Mouse (Mus musculus) liver, adult 2 months (tissue): ENCODE measurements around the gene Mroh3. TPM values are rescaled to one million over a fixed set of nuclear protein-coding genes. Genes with fewer than 3 reads are reported as not detected.

Experiments
- DNase-seq: peaks from one replicate; pipeline ENCODE4 v3.0.0-alpha.2; 2011; ENCODE audit warnings: low read depth, low spot score; ENCODE audit errors: extremely low read depth
- H3K27ac ChIP-seq: fragments of 200-500 bp; replicated peaks from 2 replicates; pipeline ENCODE4 v1.5.1; 2012; ENCODE audit warnings: low read depth, mild to moderate bottlenecking, control low read depth, inconsistent platforms, low read length; ENCODE audit not compliant: insufficient read depth
- H3K27me3 ChIP-seq: fragments of 200-500 bp; 2 replicates; pipeline ENCODE4 v1.6.1; 2012; ENCODE audit warnings: mild to moderate bottlenecking, moderate library complexity, low read length, inconsistent platforms; ENCODE audit not compliant: control insufficient read depth, insufficient read depth
- H3K36me3 ChIP-seq: fragments of 200-500 bp; 2 replicates; pipeline ENCODE4 v1.6.1; 2012; ENCODE audit warnings: low read length, inconsistent platforms; ENCODE audit not compliant: control insufficient read depth, insufficient read depth
- H3K4me1 ChIP-seq: fragments of 200-500 bp; 2 replicates; pipeline ENCODE4 v1.6.1; 2011; ENCODE audit warnings: low read length; ENCODE audit not compliant: control insufficient read depth, insufficient read depth
- H3K4me3 ChIP-seq: fragments of 200-500 bp; 2 replicates; pipeline ENCODE4 v1.5.1; 2011; ENCODE audit warnings: low read depth, mild to moderate bottlenecking, control low read depth, low read length, moderate library complexity; ENCODE audit not compliant: insufficient read depth
- H3K79me2 ChIP-seq: fragments of 200-500 bp; 2 replicates; pipeline ENCODE4 v1.6.1; 2012; ENCODE audit warnings: inconsistent platforms, mild to moderate bottlenecking, low read length, moderate library complexity; ENCODE audit not compliant: control insufficient read depth, insufficient read depth
- H3K9ac ChIP-seq: fragments of 200-500 bp; 2 replicates; pipeline ENCODE4 v1.6.1; 2012; ENCODE audit warnings: low read depth, mild to moderate bottlenecking, control low read depth, inconsistent platforms, low read length
- CTCF ChIP-seq: fragments of 200-500 bp; IDR thresholded peaks from 2 replicates; pipeline ENCODE4 v1.5.1; 2011; ENCODE audit warnings: low read depth, low read length, control low read depth
- POLR2A ChIP-seq: fragments of 200-500 bp; IDR thresholded peaks from 2 replicates; pipeline ENCODE4 v1.6.1; 2011; ENCODE audit warnings: low read length, control low read depth; ENCODE audit not compliant: insufficient read depth; ENCODE audit errors: extremely low read depth
- WGBS: fragments of 180-500 bp; shearing (Covaris S2); methylation state at CpG from one replicate; pipeline ENCODE4 v1.1.7; 2018; 5-methylcytosine and 5-hydroxymethylcytosine counted together
- polyA plus RNA-seq: library from polyadenylated mRNA; depleted of rRNA; stranded (reverse); fragments of >200 nt; gene quantifications from 2 replicates; pipeline ENCODE4 v1.2.3, GENCODE M21; 2012
- total RNA-seq: library from RNA; depleted of rRNA; stranded (reverse); fragments of >200 nt; gene quantifications from 2 replicates; pipeline ENCODE4 v1.2.3, GENCODE M21; 2014

The Mroh3 gene
- total and polyA plus RNA-seq, 2 experiments: not detected

DNA sequence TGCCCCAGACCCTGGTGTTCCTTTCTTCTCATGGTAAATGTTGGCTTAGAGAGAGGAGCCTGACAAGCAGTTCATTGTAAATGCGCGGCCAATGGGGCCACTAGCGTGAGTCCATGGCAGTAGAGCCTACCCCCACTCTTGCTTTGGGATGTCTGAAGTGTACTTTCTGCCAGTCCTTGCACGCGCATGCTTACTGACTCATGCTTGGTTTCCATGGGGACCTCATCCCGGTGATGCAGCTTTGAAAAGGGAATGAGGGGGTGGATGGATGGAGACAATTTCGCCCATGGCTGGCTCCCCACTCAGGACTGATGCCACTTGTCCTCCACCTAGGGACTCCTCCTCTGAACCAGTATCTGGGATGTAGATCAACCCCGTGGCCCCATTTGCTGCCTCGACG lies 69.1 kb downstream of the Mroh3 start:
- no peak for DNase-seq
- Histone ChIP-seq H3K79me2 (no peaks in the 10 kb centered on the region), H3K27me3 (no peaks in the 10 kb centered on the region), H3K36me3 (no peaks in the 10 kb centered on the region), H3K9ac (no peak overlapping the region), H3K27ac (no peak overlapping the region), H3K4me1 (peaks cover under 1% of the 10 kb centered on the region; the same call in 1 of the 2 replicates), H3K4me3 (no peak overlapping the region)
- TF ChIP-seq CTCF: no peak
- TF ChIP-seq POLR2A: no peak
- 94% methylated on average over 10 of the region's 10 CpGs for WGBS

DNA sequence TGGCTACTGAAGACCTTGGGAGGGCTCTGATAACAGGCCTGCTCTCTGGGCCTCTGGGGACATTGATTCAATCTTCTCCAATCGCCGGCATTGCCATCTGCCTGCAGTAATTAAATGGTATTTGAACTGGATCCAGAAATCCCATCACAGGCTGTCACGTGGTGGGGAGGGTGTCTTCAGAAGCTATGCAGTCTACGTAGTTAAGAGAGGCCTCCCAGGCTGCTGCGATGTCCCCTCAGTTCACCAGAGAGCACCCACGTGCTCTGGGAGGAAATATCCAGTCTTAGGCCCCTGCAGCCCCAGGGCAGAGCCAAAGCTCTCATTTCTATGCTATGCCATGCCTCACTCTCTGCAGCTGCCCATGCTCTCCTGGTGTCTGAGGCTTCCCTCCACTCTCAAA lies 70.3 kb downstream of the Mroh3 start:
- 78% methylated on average over 6 of the region's 6 CpGs for WGBS
- Histone ChIP-seq H3K36me3 (no peaks in the 10 kb centered on the region), H3K9ac (no peak overlapping the region)

DNA sequence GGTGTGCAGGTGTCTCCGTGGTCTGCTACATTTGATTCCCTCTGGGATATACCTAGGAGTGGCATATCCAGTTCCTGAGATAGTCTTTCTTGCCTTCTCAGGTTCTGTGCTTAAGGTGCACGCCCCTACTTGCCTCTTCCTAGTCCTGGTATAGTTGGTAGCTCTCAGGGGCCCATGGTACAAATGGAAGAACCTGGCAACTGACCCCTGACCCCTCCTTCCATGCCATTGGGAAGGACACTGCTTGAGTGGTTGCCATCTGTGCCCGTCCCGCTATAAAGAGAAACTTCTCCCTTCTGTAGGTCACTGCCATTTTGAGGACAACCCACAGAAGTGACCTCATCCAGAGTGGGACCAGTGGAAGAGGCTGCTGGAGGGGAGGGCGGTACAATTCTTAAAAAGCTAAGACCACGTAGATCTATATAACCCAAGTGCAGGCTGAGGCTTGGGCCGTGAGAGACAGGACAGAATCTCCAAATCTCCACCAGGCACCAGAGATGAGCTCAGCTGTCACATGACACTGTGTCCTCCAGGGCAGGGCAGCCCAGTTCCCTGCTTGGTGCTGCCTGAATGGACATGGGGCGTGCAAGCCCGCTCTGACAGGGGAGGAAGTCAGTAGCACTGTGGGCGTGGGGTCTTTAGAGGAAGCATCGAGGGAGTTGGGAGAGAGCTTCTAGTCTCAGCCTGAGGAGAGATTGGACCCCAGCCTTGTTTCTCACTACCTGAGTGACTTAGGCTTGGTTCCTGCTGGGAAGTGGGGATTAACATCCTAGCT lies 71.3 kb downstream of the Mroh3 start:
- H3K36me3 ChIP-seq: no peaks in the 10 kb centered on the region
- WGBS: 93% methylated on average over 11 of the region's 11 CpGs
- H3K4me3 ChIP-seq: no peak overlapping the region
- H3K27ac ChIP-seq: peak overlapping the region; percentile 39
- TF ChIP-seq CTCF (no peak), POLR2A (no peak)
- peak; percentile 39 for DNase-seq
- no peak overlapping the region for H3K9ac ChIP-seq
- peaks cover 10% of the 10 kb centered on the region for H3K4me1 ChIP-seq
- H3K79me2 ChIP-seq: no peaks in the 10 kb centered on the region
- H3K27me3 ChIP-seq: no peaks in the 10 kb centered on the region

More for the DNA sequence above, 70.3 kb downstream of the Mroh3 start:
- Histone ChIP-seq H3K27ac (peak overlapping the region; percentile 39), H3K4me3 (no peak overlapping the region), H3K4me1 (peaks cover 4% of the 10 kb centered on the region), H3K27me3 (no peaks in the 10 kb centered on the region), H3K79me2 (no peaks in the 10 kb centered on the region)
- DNase-seq: peak; percentile 28
- TF ChIP-seq CTCF (no peak), POLR2A (no peak)

DNA sequence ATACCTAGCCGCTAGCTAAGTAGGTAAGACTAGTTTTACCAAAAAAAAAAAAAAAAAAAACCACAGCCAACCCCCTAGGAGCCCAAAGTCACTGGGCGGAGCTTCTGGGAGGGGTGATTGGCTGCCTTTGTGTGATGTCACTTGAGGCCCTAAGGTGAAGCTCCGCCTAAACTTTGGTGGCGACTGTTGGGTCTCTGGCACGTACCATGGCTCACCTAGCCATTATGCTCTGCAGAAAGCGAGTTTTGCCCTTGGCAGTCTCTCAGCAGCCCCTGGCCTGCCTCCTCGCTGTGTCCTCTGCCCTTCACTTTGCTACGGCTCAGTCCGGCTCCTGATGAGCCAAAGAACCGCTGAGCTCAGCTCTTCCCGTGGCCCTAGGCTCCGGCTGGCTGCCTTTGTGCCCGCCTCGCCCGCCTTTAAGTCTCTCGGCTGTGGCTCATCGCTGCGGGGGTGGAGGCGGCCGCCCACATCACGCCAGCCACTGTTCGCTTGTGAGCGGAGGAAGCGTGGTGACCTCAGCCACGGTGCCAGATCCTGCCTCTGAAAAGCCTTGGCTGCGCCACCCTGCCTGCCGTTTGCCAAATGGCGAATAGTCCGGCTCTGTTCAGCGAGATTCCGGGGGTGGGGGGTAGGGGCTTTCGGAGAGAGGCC lies 72.5 kb downstream of the Mroh3 start:
- DNase-seq: peak; percentile 94
- Histone ChIP-seq H3K27me3 (no peaks in the 10 kb centered on the region), H3K4me3 (peak overlapping the region; percentile 63), H3K9ac (peak overlapping the region; percentile 83), H3K36me3 (no peaks in the 10 kb centered on the region), H3K27ac (peak overlapping the region; percentile 92), H3K79me2 (no peaks in the 10 kb centered on the region), H3K4me1 (peaks cover 10% of the 10 kb centered on the region)
- WGBS: 1% methylated on average over 32 of the region's 32 CpGs
- no peak for TF ChIP-seq CTCF
- TF ChIP-seq POLR2A: peak; percentile 80

DNA sequence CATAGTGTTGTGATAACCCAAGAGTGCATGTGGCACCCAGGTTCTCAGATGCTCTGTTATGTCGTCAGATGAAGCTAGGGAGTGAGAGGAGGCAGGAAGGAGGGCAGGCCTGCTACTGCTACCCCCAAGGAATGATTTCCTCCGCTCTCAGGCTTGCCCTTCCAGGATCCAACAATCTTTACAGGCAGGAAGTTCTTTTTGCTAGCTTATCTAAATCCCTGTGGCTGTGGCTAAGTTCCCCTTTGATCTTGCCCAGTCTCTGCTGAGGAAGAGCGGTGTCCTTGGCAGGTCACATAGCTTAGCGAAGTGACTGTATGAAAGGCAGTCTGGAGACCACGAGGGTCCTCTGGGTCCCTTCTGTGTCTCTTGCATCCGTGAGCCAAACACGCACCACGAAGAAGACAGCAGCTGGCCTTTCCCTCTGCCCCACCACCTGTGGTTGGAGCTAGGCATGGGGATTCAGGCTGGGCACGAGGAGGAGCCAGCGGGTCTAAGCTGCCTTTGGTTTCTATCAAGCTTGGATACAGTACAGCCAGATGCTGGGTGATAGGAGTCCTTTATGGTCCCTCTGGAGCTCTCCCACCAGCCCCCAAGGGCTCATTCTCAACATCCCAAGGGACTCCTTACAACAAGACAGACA lies 74.3 kb downstream of the Mroh3 start:
- no peak overlapping the region for H3K9ac ChIP-seq

More for the DNA sequence above, 74.3 kb downstream of the Mroh3 start:
- no peaks in the 10 kb centered on the region for H3K36me3 ChIP-seq
- TF ChIP-seq CTCF: no peak
- TF ChIP-seq POLR2A: no peak
- 67% methylated on average over 10 of the region's 10 CpGs for WGBS
- no peaks in the 10 kb centered on the region for H3K27me3 ChIP-seq
- H3K4me3 ChIP-seq: no peak overlapping the region
- H3K79me2 ChIP-seq: no peaks in the 10 kb centered on the region
- peak overlapping the region; percentile 29; the same call in 1 of the 2 replicates for H3K27ac ChIP-seq
- H3K4me1 ChIP-seq: peaks cover 10% of the 10 kb centered on the region
- DNase-seq: no peak
